Mouse (Mus musculus) hematopoietic stem cell, adult 5-6 weeks (primary cell): ENCODE data around the gene Tmem135. TPM values are rescaled to one million over a fixed set of nuclear protein-coding genes. Genes with fewer than 3 reads are reported as not detected.

Experiments
- ATAC-seq, 2 experiments: fragments of 125-278 bp in 1 of 2; replicated peaks in 1 of 2; 2 replicates each; pipeline ENCODE4 v1.8.0; 2016 to 2017; ENCODE audit warnings: inconsistent platforms in 2 of 2, mild to moderate bottlenecking in 2 of 2, moderate number of reproducible peaks in 2 of 2, low read depth in 1 of 2, moderate TSS enrichment in 1 of 2; ENCODE audit not compliant: low FRiP score in 2 of 2, poor library complexity in 2 of 2, severe bottlenecking in 2 of 2, insufficient read depth in 1 of 2, low TSS enrichment in 1 of 2
- total RNA-seq: library from RNA; stranded (forward); fragments of 172-1452, 232-1000 nt; gene quantifications from 2 replicates; pipeline ENCODE4 v1.2.3, GENCODE M21; 2017

Gene Tmem135
- total RNA-seq, 1 experiment from 2014 or later, result 26.0 TPM

- no peak for ATAC-seq
Observed at GRCm38 (mm10) chr7:89193459-89193858, 210.6 kb downstream of the Tmem135 start.

- ATAC-seq, result no peak
Observed at GRCm38 (mm10) chr7:89183928-89184327, 220.1 kb downstream of the Tmem135 start.

GRCm38 (mm10) chr7:89182943-89183342 lies 221.1 kb downstream of the Tmem135 start:
- ATAC-seq, result no peak

GRCm38 (mm10) chr7:89181285-89181684 lies 222.7 kb downstream of the Tmem135 start:
- ATAC-seq, result no peak

GRCm38 (mm10) chr7:89178601-89179000 lies 225.4 kb downstream of the Tmem135 start:
- no peak for ATAC-seq

GRCm38 (mm10) chr7:89177926-89178325 lies 226.1 kb downstream of the Tmem135 start:
- peak; percentile 87 to 94 for ATAC-seq

- no peak for ATAC-seq
Observed at GRCm38 (mm10) chr7:89174430-89174829, 229.6 kb downstream of the Tmem135 start.

GRCm38 (mm10) chr7:89173018-89173417 lies 231.0 kb downstream of the Tmem135 start:
- ATAC-seq, result no peak

GRCm38 (mm10) chr7:89171790-89172467 lies 232.1 kb downstream of the Tmem135 start:
- ATAC-seq, result no peak

GRCm38 (mm10) chr7:89168606-89169005 lies 235.4 kb downstream of the Tmem135 start:
- peak; percentile 73 to 79; a peak in 3 of 4 replicates for ATAC-seq

GRCm38 (mm10) chr7:89165528-89165927 lies 238.5 kb downstream of the Tmem135 start:
- ATAC-seq, result no peak

GRCm38 (mm10) chr7:89161610-89162378 lies 242.2 kb downstream of the Tmem135 start:
- ATAC-seq, result peak; percentile 37 to 47; a peak in 2 of 4 replicates

GRCm38 (mm10) chr7:89157356-89157755 lies 246.7 kb downstream of the Tmem135 start:
- no peak for ATAC-seq

GRCm38 (mm10) chr7:89156629-89157028 lies 247.4 kb downstream of the Tmem135 start:
- no peak for ATAC-seq

GRCm38 (mm10) chr7:89155741-89156140 lies 248.3 kb downstream of the Tmem135 start:
- ATAC-seq, result no peak

- ATAC-seq, result no peak
Observed at GRCm38 (mm10) chr7:89155223-89155622, 248.8 kb downstream of the Tmem135 start.

- ATAC-seq, result no peak
Observed at GRCm38 (mm10) chr7:89151345-89151744, 252.7 kb downstream of the Tmem135 start.

- no peak for ATAC-seq
Observed at GRCm38 (mm10) chr7:89140640-89141300, 263.3 kb downstream of the Tmem135 start.
